ENCODE assay signal across 8 mouse cellular contexts in genomic region chr13:23621532-23622174, GRCm38 (mm10). TPM values are rescaled to one million over a fixed set of nuclear protein-coding genes. Genes with fewer than 3 reads are reported as not detected.
DNase-seq lines count a peak whose midpoint lies in the region.

No protein-coding gene starts in this region.

- peak overlapping the region; percentile 92 for H3K4me3 ChIP-seq in megakaryocyte, embryonic 14.5 days (replicated peaks)

- no peaks in the 10 kb centered on the region for H3K27me3 ChIP-seq in megakaryocyte, embryonic 14.5 days (replicated peaks)

- DNase-seq in ZHBTc4 (ENCODE audit: low read depth, low spot score) = peak; percentile 91
- peak; percentile 51 to 69 for DNase-seq in cerebellum, postnatal 14 days
- peak; percentile 35 to 47 for DNase-seq in gastrocnemius, adult 8-10 months (ENCODE audit: low spot score in 2 of 2)
- DNase-seq in induced T-regulatory cell, adult 2 months (ENCODE audit: low read depth) = peak; percentile 93
- DNase-seq in left cerebral cortex, adult 9 months (ENCODE audit: low spot score in 2 of 2) = peak; percentile 61 to 70
- peak; percentile 79 to 88 for DNase-seq in right cerebral cortex, postnatal 10 days (ENCODE audit: low spot score in 2 of 2)
- peak; percentile 65 to 71 for DNase-seq in urinary bladder, postnatal 4 days (ENCODE audit: low spot score in 2 of 2)

- H3K4me1 ChIP-seq in megakaryocyte, embryonic 14.5 days = peaks cover 32% of the 10 kb centered on the region

- H3K9me3 ChIP-seq in megakaryocyte, embryonic 14.5 days = no peaks in the 10 kb centered on the region

- no peaks in the 10 kb centered on the region for H3K36me3 ChIP-seq in megakaryocyte, embryonic 14.5 days (replicated peaks; ENCODE audit: low read length)

RNA-seq across cellular contexts. Expression of gene Hist1h1e, which starts 0.7 kb away (rescaled TPM):
- 10 to 100 TPM; 32.8 to 56.3 (median 49.3) TPM for total RNA-seq in gastrocnemius, adult 8-10 months (2022)
- polyA plus RNA-seq in megakaryocyte, embryonic 14.5 days (2012; ENCODE audit: insufficient read depth, low replicate concordance) = 4.7 and 22.2 TPM in 2 replicates

RNA-seq across cellular contexts. Expression of gene Hist1h2be, which starts 0.7 kb away (rescaled TPM):
- total RNA-seq in gastrocnemius, adult 8-10 months (2022) = 10 to 100 TPM; 12.0 to 16.1 (median 12.9) TPM
- 1.1 and 1.9 TPM in 2 replicates for polyA plus RNA-seq in megakaryocyte, embryonic 14.5 days (2012; ENCODE audit: insufficient read depth, low replicate concordance)

RNA-seq across cellular contexts. Expression of gene Hist1h4d, which starts 40.3 kb away (rescaled TPM):
- 10 to 100 TPM; 37.8 to 57.9 (median 48.1) TPM for total RNA-seq in gastrocnemius, adult 8-10 months (2022)
- polyA plus RNA-seq in megakaryocyte, embryonic 14.5 days (2012; ENCODE audit: insufficient read depth, low replicate concordance) = 16.4 and 20.4 TPM in 2 replicates

RNA-seq across cellular contexts. Expression of gene Hist1h3d, which starts 46.1 kb away (rescaled TPM):
- total RNA-seq in gastrocnemius, adult 8-10 months (2022) = 1 to 10 TPM; 2.5 to 4.0 (median 3.2) TPM
- 4.6 and 5.9 TPM in 2 replicates for polyA plus RNA-seq in megakaryocyte, embryonic 14.5 days (2012; ENCODE audit: insufficient read depth, low replicate concordance)

RNA-seq across cellular contexts. Expression of gene Hist1h2ad, which starts 47.5 kb away (rescaled TPM):
- 1 to 10 TPM in 1 of 4 experiments, not detected in 3; 2.2 TPM for total RNA-seq in gastrocnemius, adult 8-10 months (2022)
- polyA plus RNA-seq in megakaryocyte, embryonic 14.5 days (2012; ENCODE audit: insufficient read depth, low replicate concordance) = 9.6 TPM in 1 of 2 replicates, not detected in the other

Comparison
In these comparisons a context has a peak if more than half of its experiments do, and no peak if none do; other contexts are left out.
1. Peak in every context shown above with its lines: DNase-seq and H3K4me3 ChIP-seq.
2. DNase-seq: peak in every context shown above with its lines; median percentile 93 in induced T-regulatory cell, adult 2 months; 91 in ZHBTc4; 84 in right cerebral cortex, postnatal 10 days; 68 in urinary bladder, postnatal 4 days; 66 in left cerebral cortex, adult 9 months; 60 in cerebellum, postnatal 14 days; 41 in gastrocnemius, adult 8-10 months.